Mouse (Mus musculus) ES-E14 (cell line): ENCODE measurements at regions not wholly inside any gene's neighbourhood (a gene's known extent, or its start where the extent isn't known, plus 50 kb on each side); places are given as distances from the start of the nearest gene placed in this dataset.
"Not testable (repeated sequence)": the region's sequence is repeated elsewhere in the genome, so short reads cannot be mapped to it uniquely, and the experiment has no call there.

Source experiments
- DNase-seq: peaks from one replicate; pipeline ENCODE4 v3.0.0-alpha.2; 2013; ENCODE audit warnings: low read depth, low spot score
- H3K27ac ChIP-seq: 2 replicates; pipeline ENCODE4 v1.5.1; 2012; ENCODE audit warnings: low read depth, mild to moderate bottlenecking, low read length, moderate library complexity, mixed read lengths; ENCODE audit not compliant: poor library complexity, insufficient read depth, severe bottlenecking
- H3K36me3 ChIP-seq: 2 replicates; pipeline ENCODE4 v1.6.1; 2012; ENCODE audit warnings: mild to moderate bottlenecking, low read length, moderate library complexity, mixed read lengths; ENCODE audit not compliant: control insufficient read depth, poor library complexity, insufficient read depth, severe bottlenecking
- H3K4me1 ChIP-seq, 2 experiments: fragments of 150-350 bp in 1 of 2; sonication (generic) in 1 of 2; 2 replicates each; pipeline ENCODE4 v1.6.1; 2012; ENCODE audit warnings: low read length in 2 of 2, mild to moderate bottlenecking in 1 of 2, mixed read lengths in 1 of 2; ENCODE audit not compliant: control insufficient read depth in 2 of 2, insufficient read depth in 2 of 2, poor library complexity in 1 of 2
- H3K4me3 ChIP-seq, 2 experiments: fragments of 150-350 bp in 1 of 2; sonication (generic) in 1 of 2; 2 replicates each; pipeline ENCODE4 v1.5.1; 2012; ENCODE audit warnings: low read length in 2 of 2, low read depth in 1 of 2, mild to moderate bottlenecking in 1 of 2, mixed read lengths in 1 of 2; ENCODE audit not compliant: insufficient read depth in 1 of 2, poor library complexity in 1 of 2, severe bottlenecking in 1 of 2
- H3K9ac ChIP-seq: 2 replicates; pipeline ENCODE4 v1.6.1; 2012; ENCODE audit warnings: low read depth, mild to moderate bottlenecking, low read length, mixed read lengths; ENCODE audit not compliant: poor library complexity, insufficient read depth, severe bottlenecking
- H3K9me3 ChIP-seq: fragments of 150-350 bp; sonication (generic); 2 replicates; pipeline ENCODE4 v1.6.1; 2012; ENCODE audit warnings: low read depth, mild to moderate bottlenecking, low read length; ENCODE audit not compliant: control insufficient read depth, insufficient read depth
- in situ Hi-C, 2 experiments: fragments of 600-800 bp; cut with MboI; formaldehyde crosslinking; loops; one replicate each; pipeline ENCODE4 v1.15.1; 2025; ENCODE audit warnings: low sequenced_read_pairs in 2 of 2, inconsistent platforms in 1 of 2; ENCODE audit not compliant: unreplicated experiment in 2 of 2

DNA sequence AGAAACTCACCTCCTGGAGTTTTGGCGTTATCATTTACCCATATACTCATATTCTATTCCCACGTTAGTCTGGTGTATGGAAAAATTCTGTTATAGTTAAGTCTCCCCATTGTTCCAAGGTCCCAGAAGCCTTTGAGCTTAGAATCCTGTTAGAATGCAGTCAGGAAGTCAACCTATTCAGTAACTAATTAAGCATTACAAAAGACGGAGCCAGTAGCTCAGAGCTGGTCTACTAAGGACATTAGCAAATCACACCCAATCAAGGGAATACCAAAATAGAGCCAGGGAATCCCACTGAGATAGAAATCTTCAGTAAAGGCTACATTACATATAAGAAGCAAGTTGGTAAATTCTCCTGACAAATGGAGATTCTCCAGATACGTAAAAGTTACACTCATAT, 344.3 kb upstream of the Gm28269 start:
- H3K9ac ChIP-seq, H3K36me3 ChIP-seq, H3K4me1 ChIP-seq, H3K9me3 ChIP-seq, in situ Hi-C loops, H3K4me3 ChIP-seq, H3K27ac ChIP-seq: not testable (repeated sequence)
- peak; percentile 12 for DNase-seq
